ENCODE assay signal across 8 mouse cellular contexts in the genomic region with DNA sequence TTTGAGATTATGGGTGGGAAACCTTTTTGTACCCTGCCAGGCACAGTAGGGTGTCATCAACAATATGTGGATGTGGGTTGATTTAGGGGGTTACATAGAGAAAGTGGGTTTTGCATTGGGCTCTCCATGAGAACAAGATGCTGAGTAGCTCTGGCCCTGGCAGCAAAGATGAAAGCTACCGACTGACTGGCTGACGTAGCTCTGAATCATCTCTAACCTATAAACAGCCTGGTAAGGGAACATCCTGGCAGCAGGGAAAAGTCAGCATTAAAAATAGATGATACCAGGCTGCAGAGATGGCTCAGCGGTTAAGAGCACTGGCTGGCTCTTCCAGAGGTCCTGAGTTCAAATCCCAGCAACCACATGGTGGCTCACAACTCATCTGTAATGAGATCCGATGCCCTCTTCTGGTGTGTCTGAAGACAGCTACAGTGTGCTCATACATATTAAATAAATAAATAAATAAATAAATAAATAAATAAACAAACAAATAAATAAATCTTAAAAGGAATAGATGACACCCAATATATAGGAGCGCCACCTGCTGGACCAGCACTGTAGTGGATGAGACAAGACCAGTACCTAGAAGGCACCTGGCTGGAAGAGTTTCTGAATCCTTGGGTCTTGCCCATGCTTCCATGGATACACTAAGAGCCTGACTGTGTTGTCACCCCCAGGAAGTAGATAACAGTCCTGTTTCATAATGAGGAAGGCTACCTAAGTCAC. TPM values are rescaled to one million over a fixed set of nuclear protein-coding genes. Genes with fewer than 3 reads are reported as not detected.
DNase-seq lines count a peak whose midpoint lies in the region.

No protein-coding gene starts in this region.

- DNase-seq in heart, postnatal 14 days = peak; percentile 30 to 41
- DNase-seq in heart, adult 9 months (ENCODE audit: low spot score in 2 of 2) = no peak
- DNase-seq in A20 (ENCODE audit: low read depth, low spot score) = peak; percentile 38
- DNase-seq in adipocyte (ENCODE audit: low spot score) = peak; percentile 66
- DNase-seq in kidney, postnatal 10 days = peak; percentile 76
- peak; percentile 56 for DNase-seq in lung, postnatal 10 days
- no peak for DNase-seq in yolk sac, embryonic 10.5 days (ENCODE audit: low spot score)
- DNase-seq in T-cell, adult 2 months (ENCODE audit: low spot score) = no peak

- intact Hi-C loops in heart, postnatal 14 days (cut with DNase I) = loop anchor here (10.0 kb wide), 1 partner anchor 201 kb away; a partner anchor contains a TSS

RNA-seq across cellular contexts. Expression of a gene that starts 31.7 kb away (rescaled TPM):
- under 1 TPM; 0.17 to 0.41 TPM for total RNA-seq in heart, postnatal 14 days (2021)

Comparison
In these comparisons a context has a peak if more than half of its experiments do, and no peak if none do; other contexts are left out.
1. DNase-seq: peak in heart, postnatal 14 days (2 of 2), A20 (single experiment), adipocyte (single experiment), kidney, postnatal 10 days (single experiment) and lung, postnatal 10 days (single experiment); none in heart, adult 9 months (0 of 2), yolk sac, embryonic 10.5 days (single experiment) and T-cell, adult 2 months (single experiment).